7 mouse cellular contexts compared by ENCODE assay signal in genomic region chr19:4942551-4943252, GRCm38 (mm10). TPM values are rescaled to one million over a fixed set of nuclear protein-coding genes. Genes with fewer than 3 reads are reported as not detected.
DNase-seq lines count a peak whose midpoint lies in the region; ATAC-seq and TF ChIP-seq lines count a peak whose summit lies in the region.

Gene Peli3, minus strand, starts transcription at chr19:4943127.

- peak; percentile 91 for DNase-seq in adrenal gland, postnatal 25 days
- DNase-seq in heart, adult 8-10 months (ENCODE audit: low spot score): peak; percentile 48
- DNase-seq in kidney, adult 9 months: peak; percentile 67
- peak; percentile 70 for DNase-seq in limb, embryonic 14.5 days (ENCODE audit: low spot score)
- DNase-seq in spleen, adult 2 months (ENCODE audit: low read depth in 1 of 2, low spot score in 2 of 2): peak; percentile 40 to 74

- peak within 1 kb of the TSS; percentile 81 for H3K9ac ChIP-seq in embryonic facial prominence, embryonic 13.5 days
- H3K9ac ChIP-seq in limb, embryonic 14.5 days (ENCODE audit: low read depth, low read length, severe bottlenecking): peak within 1 kb of the TSS; percentile 66
- H3K9ac ChIP-seq in midbrain, embryonic 16.5 days (ENCODE audit: low read depth, low read length): peak within 1 kb of the TSS; percentile 83

- H3K27me3 ChIP-seq in embryonic facial prominence, embryonic 13.5 days: no peaks in the 10 kb centered on the region
- H3K27me3 ChIP-seq in limb, embryonic 14.5 days (ENCODE audit: control insufficient read depth, insufficient read depth, low read length): no peaks in the 10 kb centered on the region
- no peaks in the 10 kb centered on the region for H3K27me3 ChIP-seq in midbrain, embryonic 16.5 days (ENCODE audit: control insufficient read depth, insufficient read depth, low read depth, low read length)
- peaks cover 2% of the 10 kb centered on the region; the same call in 1 of the 2 replicates for H3K27me3 ChIP-seq in spleen, adult 2 months (ENCODE audit: control insufficient read depth, insufficient read depth, low read length)

- H3K9me3 ChIP-seq in embryonic facial prominence, embryonic 13.5 days: no peaks in the 10 kb centered on the region
- no peaks in the 10 kb centered on the region for H3K9me3 ChIP-seq in limb, embryonic 14.5 days (ENCODE audit: control insufficient read depth, low read length)
- no peaks in the 10 kb centered on the region for H3K9me3 ChIP-seq in midbrain, embryonic 16.5 days (replicated peaks; ENCODE audit: control insufficient read depth, low read length, poor library complexity, severe bottlenecking)

- H3K4me3 ChIP-seq in embryonic facial prominence, embryonic 13.5 days: peak within 1 kb of the TSS; percentile 75
- peak within 1 kb of the TSS; percentile 67 for H3K4me3 ChIP-seq in limb, embryonic 14.5 days (replicated peaks; ENCODE audit: low read length)
- peak within 1 kb of the TSS; percentile 70 for H3K4me3 ChIP-seq in midbrain, embryonic 16.5 days (ENCODE audit: low read depth, low read length)
- H3K4me3 ChIP-seq in spleen, adult 2 months (ENCODE audit: extremely low read depth, insufficient read depth, insufficient read length): peak within 1 kb of the TSS; percentile 50; the same call in 1 of the 2 replicates

- ATAC-seq in embryonic facial prominence, embryonic 13.5 days (ENCODE audit: insufficient number of reproducible peaks, insufficient read depth, low FRiP score, low TSS enrichment, low read depth): peak; percentile 90
- peak; percentile 98 for ATAC-seq in limb, embryonic 14.5 days (ENCODE audit: low FRiP score, low read depth)
- peak; percentile 94 for ATAC-seq in midbrain, embryonic 16.5 days

- TF ChIP-seq CTCF in spleen, adult 2 months (IDR thresholded peaks at IDR 0.05; ENCODE audit: extremely low read depth, insufficient read depth, insufficient read length, insufficient replicate concordance): no peak

- H3K27ac ChIP-seq in embryonic facial prominence, embryonic 13.5 days: peak within 1 kb of the TSS; percentile 55
- H3K27ac ChIP-seq in limb, embryonic 14.5 days (replicated peaks; ENCODE audit: low read depth, low read length): no peak within 1 kb of the TSS
- H3K27ac ChIP-seq in midbrain, embryonic 16.5 days (ENCODE audit: low read length): peak within 1 kb of the TSS; percentile 82
- H3K27ac ChIP-seq in spleen, adult 2 months (ENCODE audit: insufficient read depth, low read length): no peak within 1 kb of the TSS

- no peak for TF ChIP-seq POLR2A in limb, embryonic 14.5 days (IDR thresholded peaks at IDR 0.05; ENCODE audit: borderline replicate concordance, extremely low read depth, insufficient read depth, insufficient read length)
- no peak for TF ChIP-seq POLR2A in spleen, adult 2 months (IDR thresholded peaks at IDR 0.05; ENCODE audit: low read depth, low read length)

- peak within 1 kb of the TSS; percentile 82 for H3K4me2 ChIP-seq in embryonic facial prominence, embryonic 13.5 days
- peak within 1 kb of the TSS; percentile 87 for H3K4me2 ChIP-seq in limb, embryonic 14.5 days (replicated peaks; ENCODE audit: low read depth, low read length, severe bottlenecking)
- peak within 1 kb of the TSS; percentile 68 for H3K4me2 ChIP-seq in midbrain, embryonic 16.5 days (ENCODE audit: low read length)

- whole genome bisulfite sequencing in embryonic facial prominence, embryonic 13.5 days: under 1% methylated on average over 50 of the region's 55 CpGs
- WGBS in limb, embryonic 14.5 days: 1% methylated on average over 39 of the region's 55 CpGs
- under 1% methylated on average over 54 of the region's 55 CpGs for WGBS in midbrain, embryonic 16.5 days
- WGBS in spleen, adult 2 months: under 1% methylated on average over 54 of the region's 55 CpGs

- peaks cover 32% of the 10 kb centered on the region for H3K4me1 ChIP-seq in embryonic facial prominence, embryonic 13.5 days
- H3K4me1 ChIP-seq in limb, embryonic 14.5 days (ENCODE audit: control insufficient read depth, insufficient read depth, low read length): peaks cover 9% of the 10 kb centered on the region
- peaks cover 11% of the 10 kb centered on the region for H3K4me1 ChIP-seq in midbrain, embryonic 16.5 days (ENCODE audit: control insufficient read depth, insufficient read depth, low read length)
- peaks cover 4% of the 10 kb centered on the region for H3K4me1 ChIP-seq in spleen, adult 2 months (ENCODE audit: control insufficient read depth, insufficient read depth, insufficient read length)

- H3K36me3 ChIP-seq in embryonic facial prominence, embryonic 13.5 days: no peaks in the 10 kb centered on the region
- no peaks in the 10 kb centered on the region for H3K36me3 ChIP-seq in limb, embryonic 14.5 days (ENCODE audit: control insufficient read depth, insufficient read depth, low read length)
- peaks cover 3% of the 10 kb centered on the region; the same call in 1 of the 2 replicates for H3K36me3 ChIP-seq in midbrain, embryonic 16.5 days (ENCODE audit: control insufficient read depth, insufficient read depth, low read length)
- H3K36me3 ChIP-seq in spleen, adult 2 months (ENCODE audit: control insufficient read depth, insufficient read depth, low read length): no peaks in the 10 kb centered on the region

RNA-seq across cellular contexts. Expression of gene Peli3, which starts in this region (rescaled TPM):
- 8.4 and 11.4 TPM in 2 replicates for total RNA-seq in adrenal gland, postnatal 25 days (2021)
- polyA plus RNA-seq in embryonic facial prominence, embryonic 13.5 days (2015; fragmentation: Nextera tagmentation; extraction: Ambion mirVana): 4.2 and 6.1 TPM in 2 replicates
- 1 to 10 TPM; 3.8 to 7.6 (median 5.2) TPM for total RNA-seq in heart, adult 8-10 months (2022)
- 2.7 and 5.1 TPM in 2 replicates for polyA plus RNA-seq in limb, embryonic 14.5 days (2012; rRNA removed)
- polyA plus RNA-seq in limb, embryonic 14.5 days (2014; fragmentation: Nextera tagmentation; extraction: Ambion mirVana): 1.8 and 2.5 TPM in 2 replicates
- polyA plus RNA-seq in midbrain, embryonic 16.5 days (2015; fragmentation: Nextera tagmentation; extraction: Ambion mirVana): 11.3 and 17.0 TPM in 2 replicates
- polyA plus RNA-seq in spleen, adult 2 months (2012; rRNA removed): 1.0 and 1.5 TPM in 2 replicates

Comparison
In these comparisons a context has a peak if more than half of its experiments do, and no peak if none do; other contexts are left out.
1. H3K27ac ChIP-seq: peak in embryonic facial prominence, embryonic 13.5 days (single experiment) and midbrain, embryonic 16.5 days (single experiment); none in limb, embryonic 14.5 days (single experiment) and spleen, adult 2 months (single experiment).
2. Peak in every context shown above with its lines, with median percentiles within 50 percentile points of each other: DNase-seq, ATAC-seq, H3K4me2 ChIP-seq, H3K4me3 ChIP-seq and H3K9ac ChIP-seq.